Mouse (Mus musculus) cerebellum, postnatal 36 days (tissue): ENCODE results near the gene Gm10401.
"Not testable (repeated sequence)": the region's sequence is repeated elsewhere in the genome, so short reads cannot be mapped to it uniquely, and the experiment has no call there.

ENCODE experiments used
- DNase-seq, 2 experiments: peaks; one replicate each; pipeline ENCODE4 v3.0.0; 2021 to 2022; ENCODE audit warnings: mixed read lengths in 2 of 2

The Gm10401 gene

GRCm38 (mm10) chr5:115117467-115117866, 19.4 kb upstream of the Gm10401 start:
- DNase-seq, result no peak

- no peak for DNase-seq
Observed at GRCm38 (mm10) chr5:115116426-115116825, 18.3 kb upstream of the Gm10401 start.

GRCm38 (mm10) chr5:115114501-115114900, 16.4 kb upstream of the Gm10401 start:
- DNase-seq, result no peak

DNA sequence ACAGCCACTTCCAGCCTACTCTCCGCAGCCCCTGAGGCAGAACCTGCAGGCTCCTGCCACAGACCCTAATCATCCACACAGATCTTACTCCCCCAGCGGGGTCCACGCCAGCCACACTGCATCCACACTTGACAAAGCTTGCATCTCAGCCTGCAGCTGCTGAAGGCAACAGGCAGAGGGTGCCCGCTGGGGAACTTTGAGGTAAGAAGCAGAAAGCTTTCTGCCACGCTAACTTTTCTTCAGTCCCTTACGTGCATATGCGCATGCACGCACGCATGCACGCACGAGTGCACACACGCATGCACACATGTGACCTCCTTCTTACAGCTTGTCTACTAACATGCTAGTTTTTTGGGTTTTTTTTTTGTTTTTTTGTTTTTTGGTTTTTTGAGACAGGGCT, 15.1 kb upstream of the Gm10401 start:
- no peak for DNase-seq

GRCm38 (mm10) chr5:115111156-115111555, 13.1 kb upstream of the Gm10401 start:
- peak in 1 of 2 experiments; percentile 37 for DNase-seq

GRCm38 (mm10) chr5:115103253-115103652, 5.2 kb upstream of the Gm10401 start:
- not testable (repeated sequence) for DNase-seq

GRCm38 (mm10) chr5:115102231-115102630, 4.1 kb upstream of the Gm10401 start:
- DNase-seq, result no peak

GRCm38 (mm10) chr5:115100473-115100872, 2.4 kb upstream of the Gm10401 start:
- DNase-seq, result no peak

DNA sequence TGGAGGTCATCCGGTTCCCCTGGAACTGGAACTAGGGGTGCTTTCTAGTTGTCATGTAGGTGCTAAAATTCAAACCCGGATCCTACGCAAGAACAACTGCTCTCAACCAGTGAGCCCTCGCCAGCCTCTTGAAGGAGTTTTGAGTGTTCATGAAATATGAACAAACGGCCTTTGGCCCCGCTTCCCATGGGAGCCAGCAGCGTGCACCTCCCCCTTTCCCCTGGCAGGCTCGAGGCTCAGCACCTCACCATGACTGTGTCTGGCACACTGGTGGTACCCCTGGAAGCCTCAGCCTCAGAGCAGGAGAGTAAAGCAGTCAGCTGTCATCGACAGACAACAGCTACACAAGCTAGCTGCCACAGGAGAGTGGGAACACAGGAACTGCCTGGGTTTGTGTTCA, 1.9 kb upstream of the Gm10401 start:
- no peak for DNase-seq

- no peak for DNase-seq
Observed at GRCm38 (mm10) chr5:115099530-115099929, 1.4 kb upstream of the Gm10401 start.

GRCm38 (mm10) chr5:115091776-115092175, 6.3 kb downstream of the Gm10401 start:
- DNase-seq, result no peak

- no peak for DNase-seq
Observed at GRCm38 (mm10) chr5:115091015-115091414, 7.1 kb downstream of the Gm10401 start.

- no peak for DNase-seq
Observed at GRCm38 (mm10) chr5:115089592-115090268, 8.4 kb downstream of the Gm10401 start.

GRCm38 (mm10) chr5:115085675-115086074, 12.4 kb downstream of the Gm10401 start:
- no peak for DNase-seq

- no peak for DNase-seq
Observed at GRCm38 (mm10) chr5:115083492-115083891, 14.6 kb downstream of the Gm10401 start.

DNA sequence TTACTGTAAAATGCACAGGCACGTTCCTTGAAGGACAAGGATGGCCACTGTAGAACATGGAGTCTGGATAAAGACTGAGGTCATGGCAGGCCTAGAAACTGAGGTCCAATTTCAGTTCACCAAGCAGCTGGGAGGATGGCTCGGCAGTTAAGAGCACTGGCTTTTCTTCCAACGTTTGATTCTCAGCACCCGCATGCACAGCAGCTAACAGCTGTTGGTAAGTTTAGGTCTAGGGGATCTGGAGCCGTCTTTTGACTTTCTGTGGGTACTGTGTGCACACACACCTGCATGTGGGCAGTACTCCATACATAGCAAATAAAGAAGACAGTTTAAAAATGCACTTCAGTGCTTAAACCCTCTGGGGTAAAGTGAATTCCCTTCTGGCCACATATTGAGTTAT, 16.5 kb downstream of the Gm10401 start:
- no peak for DNase-seq

DNA sequence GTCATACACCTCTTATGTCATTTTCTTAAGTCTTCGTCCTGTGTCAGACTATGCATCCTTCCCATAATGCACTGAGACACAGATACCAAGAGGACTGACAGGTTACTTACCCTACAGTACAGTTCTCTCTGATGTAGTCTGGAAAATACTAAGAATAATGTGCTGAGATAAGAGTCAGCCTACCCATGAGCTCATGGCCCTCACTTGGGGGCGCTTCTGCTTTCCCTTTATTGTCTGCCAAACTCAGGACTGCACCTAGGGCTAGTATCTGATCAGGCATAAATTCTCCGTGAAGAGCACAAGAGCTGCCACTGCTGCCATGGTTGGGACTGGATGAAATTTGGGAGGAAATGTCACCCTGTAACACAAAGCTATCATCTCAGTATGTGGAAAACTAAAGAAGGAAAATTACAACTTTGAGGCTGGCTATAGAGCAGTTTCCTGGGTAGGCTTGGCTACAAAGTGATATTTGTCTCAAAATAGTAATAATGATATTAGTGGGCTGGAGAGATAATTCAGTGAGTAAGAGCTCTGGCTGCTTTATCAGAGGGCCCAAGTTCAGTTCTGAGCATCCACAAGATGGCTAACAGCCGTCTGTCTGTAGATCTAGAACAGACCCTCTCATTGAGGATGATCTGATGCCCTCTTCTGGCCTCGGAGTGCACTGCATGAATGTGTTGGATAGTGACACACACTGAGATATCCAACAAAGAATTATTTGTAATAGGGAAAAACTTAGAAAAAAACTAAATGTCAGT, 21.8 kb downstream of the Gm10401 start:
- DNase-seq, result peak; percentile 69 to 73

DNA sequence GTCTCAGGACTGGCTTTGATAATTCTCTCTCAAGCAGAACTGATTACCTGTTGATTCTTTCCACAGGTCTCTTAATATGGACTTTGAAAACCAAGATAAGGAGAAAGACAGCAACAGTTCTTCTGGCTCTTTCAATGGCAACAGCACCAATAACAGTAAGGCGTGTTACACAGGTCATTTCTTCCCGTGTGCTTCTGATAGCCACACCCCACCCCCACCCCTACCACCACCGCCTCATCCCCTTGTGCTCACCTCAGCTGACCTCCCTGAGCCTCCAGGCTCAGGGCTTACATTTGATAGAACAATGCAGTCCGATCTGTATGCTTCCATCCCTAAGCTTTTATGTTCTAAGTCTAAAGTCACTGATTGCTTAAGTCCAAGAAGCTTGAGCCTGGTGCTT, 23.3 kb downstream of the Gm10401 start:
- DNase-seq, result no peak

DNA sequence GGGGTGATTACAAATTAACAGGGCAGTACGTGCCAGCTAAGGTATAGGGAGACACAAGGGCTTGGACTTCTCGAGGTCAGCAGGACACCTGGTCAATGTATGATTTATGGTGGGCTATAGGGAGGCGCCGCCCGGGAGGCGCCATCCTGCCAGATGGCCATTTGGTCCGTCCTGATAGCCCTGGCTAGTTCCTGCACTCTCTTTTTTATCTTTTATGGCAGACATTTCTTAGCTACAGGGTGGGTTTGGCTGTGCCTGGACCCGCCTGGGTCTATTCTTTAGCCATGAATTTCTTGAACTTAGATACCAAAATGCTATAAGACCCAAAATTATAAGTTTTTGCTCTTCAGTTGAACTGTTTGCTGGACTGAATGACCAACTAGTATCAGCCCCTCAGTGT, 24.8 kb downstream of the Gm10401 start:
- not testable (repeated sequence) for DNase-seq

- peak; percentile 19 to 43 for DNase-seq
Observed at GRCm38 (mm10) chr5:115072143-115072542, 26.0 kb downstream of the Gm10401 start.

DNA sequence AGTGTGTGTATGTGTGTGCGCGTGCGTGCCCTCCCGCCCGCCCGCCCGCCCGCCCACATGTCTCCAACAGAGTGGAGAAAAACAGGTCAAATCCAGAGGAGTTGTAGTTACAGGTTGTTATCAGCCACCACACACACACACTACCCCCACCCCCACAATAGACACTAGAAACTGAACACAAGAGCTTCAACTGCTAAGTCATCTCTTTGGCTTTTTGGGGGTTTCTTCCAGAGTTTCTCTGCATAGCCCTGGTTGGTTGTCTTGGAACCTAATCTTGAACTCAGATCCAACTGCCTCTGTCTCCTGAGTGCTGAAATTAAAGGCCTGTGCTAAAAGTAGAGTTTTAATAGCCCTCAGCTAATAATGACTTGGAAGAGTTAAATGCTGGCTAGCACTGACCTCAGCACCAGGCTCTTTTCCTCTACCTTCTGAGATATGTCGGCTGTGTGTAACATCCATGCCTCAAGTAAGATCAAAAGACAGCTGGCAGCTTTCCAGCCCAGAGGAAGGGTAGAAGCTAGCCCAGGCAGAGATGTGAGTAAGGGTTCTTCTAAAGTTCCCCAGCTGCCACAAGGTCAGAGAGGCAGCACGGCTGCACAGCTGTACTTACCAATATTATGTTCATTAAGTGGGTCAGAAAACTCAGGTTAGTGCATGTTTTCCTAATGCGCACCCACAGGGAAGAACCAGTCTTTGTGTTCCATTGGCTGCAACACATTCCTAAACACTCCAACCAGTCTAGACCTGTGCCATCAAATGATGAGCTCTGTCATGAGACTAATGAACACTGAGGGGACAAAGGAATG, 26.8 kb downstream of the Gm10401 start:
- DNase-seq, result no peak

GRCm38 (mm10) chr5:115070457-115070856, 27.6 kb downstream of the Gm10401 start:
- no peak for DNase-seq

- no peak for DNase-seq
Observed at GRCm38 (mm10) chr5:115069611-115070010, 28.5 kb downstream of the Gm10401 start.
